Mouse (Mus musculus) myocyte (in vitro differentiated cells): ENCODE measurements around the gene Erp44.

Source experiments
- CEBPB ChIP-seq: IDR thresholded peaks from 2 replicates; pipeline ENCODE4 v1.6.1; 2011; ENCODE audit warnings: mild to moderate bottlenecking, moderate library complexity; ENCODE audit not compliant: poor library complexity, insufficient read depth, severe bottlenecking
- E2F4 ChIP-seq: IDR thresholded peaks from one replicate; pipeline ENCODE4 v1.6.1; 2011; ENCODE audit warnings: mild to moderate bottlenecking, control low read depth, moderate library complexity; ENCODE audit not compliant: insufficient read depth
- MYOD1 ChIP-seq, 3 experiments: IDR thresholded peaks; one replicate each; pipeline ENCODE4 v1.6.1; 2011; ENCODE audit warnings: control low read depth in 2 of 3, low read depth in 2 of 3, mild to moderate bottlenecking in 2 of 3, moderate library complexity in 1 of 3; ENCODE audit not compliant: insufficient read length in 2 of 3, control insufficient read depth in 1 of 3
- MYOG ChIP-seq, 3 experiments: IDR thresholded peaks; one replicate each; pipeline ENCODE4 v1.6.1; 2011; ENCODE audit warnings: control low read depth in 2 of 3, low read depth in 2 of 3, mild to moderate bottlenecking in 2 of 3; ENCODE audit not compliant: insufficient read length in 2 of 3, control insufficient read depth in 1 of 3, insufficient read depth in 1 of 3
- POLR2A ChIP-seq: IDR thresholded peaks from one replicate; pipeline ENCODE4 v1.6.1; 2011; ENCODE audit warnings: low read depth, mild to moderate bottlenecking, control low read depth, moderate library complexity; ENCODE audit not compliant: insufficient read length
- POLR2AphosphoS2 ChIP-seq: IDR thresholded peaks from one replicate; pipeline ENCODE4 v1.6.1; 2011; ENCODE audit warnings: low read depth, control low read depth; ENCODE audit not compliant: insufficient read length
- USF1 ChIP-seq: IDR thresholded peaks from one replicate; pipeline ENCODE4 v1.6.1; 2011; ENCODE audit warnings: low read depth, mild to moderate bottlenecking, control low read depth, moderate library complexity

DNA sequence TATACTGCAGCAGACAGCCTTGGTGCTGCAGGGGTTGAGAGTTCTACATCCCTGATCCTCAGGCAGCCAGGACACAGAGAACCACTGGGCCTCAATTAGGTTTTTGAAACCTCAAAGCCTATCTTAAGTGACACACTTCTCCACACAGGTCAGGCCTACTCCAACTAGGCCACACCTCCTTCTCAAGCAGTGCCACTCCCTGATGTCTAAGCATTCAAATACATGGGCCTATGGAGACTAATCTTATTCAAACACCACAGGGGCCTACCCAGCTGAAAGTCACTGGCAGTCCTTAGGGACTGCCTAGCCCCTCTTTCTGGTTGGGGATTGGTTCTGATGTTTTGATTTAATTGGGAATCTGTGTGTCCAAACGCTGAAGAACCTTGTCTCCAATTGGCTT is 123.5 kb downstream of the Erp44 start:
- no peak for TF ChIP-seq POLR2A
- TF ChIP-seq USF1, result no peak
- no peak for TF ChIP-seq MYOD1 (IDR thresholded peaks at IDR 0.05; ENCODE audit: control insufficient read depth in 1 of 3, insufficient read length in 2 of 3, low read depth in 2 of 3)
- no peak for TF ChIP-seq MYOG (IDR thresholded peaks at IDR 0.05; ENCODE audit: control insufficient read depth in 1 of 3, insufficient read depth in 1 of 3, insufficient read length in 2 of 3, low read depth in 2 of 3)
- TF ChIP-seq CEBPB, result no peak
- no peak for TF ChIP-seq E2F4
- TF ChIP-seq POLR2AphosphoS2, result no peak
